Mouse (Mus musculus) kidney, adult 18-20 months (tissue): ENCODE results near the gene Fcrlb.

Experiments used
- DNase-seq: peaks from one replicate; pipeline ENCODE4 v3.0.0; 2021

Fcrlb gene

GRCm38 (mm10) chr1:170868107-170868904, 44.4 kb downstream of the Fcrlb start:
- DNase-seq: peak; percentile 75

GRCm38 (mm10) chr1:170867691-170868105, 45.0 kb downstream of the Fcrlb start, which contains the start of gene Atf6:
Atf6 (minus strand) TSS chr1:170867771.
- peak; percentile 98 for DNase-seq

GRCm38 (mm10) chr1:170866992-170867690, 45.6 kb downstream of the Fcrlb start:
- DNase-seq: no peak

- no peak for DNase-seq
These were observed 47.3 kb downstream of the Fcrlb start for GRCm38 (mm10) chr1:170865406-170865805.

- no peak for DNase-seq
These were observed 48.0 kb downstream of the Fcrlb start for GRCm38 (mm10) chr1:170864754-170865153.

GRCm38 (mm10) chr1:170864234-170864633, 48.5 kb downstream of the Fcrlb start:
- DNase-seq: no peak

GRCm38 (mm10) chr1:170863033-170863432, 49.7 kb downstream of the Fcrlb start:
- no peak for DNase-seq

GRCm38 (mm10) chr1:170862435-170862717, 50.4 kb downstream of the Fcrlb start:
- DNase-seq: no peak

- no peak for DNase-seq
These were observed 50.9 kb downstream of the Fcrlb start for GRCm38 (mm10) chr1:170861671-170862434.

GRCm38 (mm10) chr1:170858872-170859271, 53.9 kb downstream of the Fcrlb start:
- no peak for DNase-seq

- no peak for DNase-seq
These were observed 55.4 kb downstream of the Fcrlb start for GRCm38 (mm10) chr1:170857369-170857768.
